Mouse (Mus musculus) stomach, postnatal 0 days (tissue): Measurements from ENCODE around the gene Shisa7. TPM values are rescaled to one million over a fixed set of nuclear protein-coding genes. Genes with fewer than 3 reads are reported as not detected.
A peak's percentile ranks its signal among the peaks of the same experiment; 100 is the strongest.

Source experiments
- ATAC-seq: fragments of 200-750 bp; cut with Nextera tagmentation; 2 replicates; pipeline ENCODE4 v1.8.0; 2017; ENCODE audit not compliant: low FRiP score, low TSS enrichment
- DNase-seq: peaks from one replicate; pipeline ENCODE4 v3.0.0-alpha.2; 2016; ENCODE audit warnings: low spot score
- H3K27ac ChIP-seq: fragments of 300-500 bp; sonication (generic); replicated peaks from 2 replicates; pipeline ENCODE4 v1.5.1; 2014; ENCODE audit warnings: mild to moderate bottlenecking, control low read depth
- H3K27me3 ChIP-seq: fragments of 300-500 bp; sonication (generic); 2 replicates; pipeline ENCODE4 v1.6.1; 2014; ENCODE audit warnings: low read length; ENCODE audit not compliant: control insufficient read depth, insufficient read depth
- H3K36me3 ChIP-seq: fragments of 300-500 bp; sonication (generic); 2 replicates; pipeline ENCODE4 v1.6.1; 2014; ENCODE audit warnings: low read length, mixed read lengths; ENCODE audit not compliant: control insufficient read depth, insufficient read depth
- H3K4me1 ChIP-seq: fragments of 300-500 bp; sonication (generic); replicated peaks from 2 replicates; pipeline ENCODE4 v1.6.1; 2014; ENCODE audit warnings: antibody characterized with exemption; ENCODE audit not compliant: control insufficient read depth, insufficient read depth
- H3K4me2 ChIP-seq: fragments of 300-500 bp; sonication (generic); replicated peaks from 2 replicates; pipeline ENCODE4 v1.6.1; 2014; ENCODE audit warnings: low read depth, mild to moderate bottlenecking, control low read depth, moderate library complexity
- H3K4me3 ChIP-seq: fragments of 300-500 bp; sonication (generic); 2 replicates; pipeline ENCODE4 v1.5.1; 2014; ENCODE audit warnings: low read depth, low read length, control low read depth
- H3K9ac ChIP-seq: fragments of 300-500 bp; sonication (generic); 2 replicates; pipeline ENCODE4 v1.6.1; 2014; ENCODE audit warnings: mild to moderate bottlenecking, low read length, control low read depth, mixed read lengths
- H3K9me3 ChIP-seq: fragments of 300-500 bp; sonication (generic); 2 replicates; pipeline ENCODE4 v1.6.1; 2016; ENCODE audit warnings: low read length; ENCODE audit not compliant: control insufficient read depth
- CTCF ChIP-seq: IDR thresholded peaks from 2 replicates; pipeline ENCODE4 v1.5.1; 2016; ENCODE audit warnings: antibody characterized with exemption, low read depth, mild to moderate bottlenecking, moderate library complexity
- EP300 ChIP-seq: optimal IDR thresholded peaks from 2 replicates; pipeline ENCODE3; 2016; ENCODE audit warnings: antibody characterized with exemption
- WGBS: fragments of 180-500 bp; shearing (Covaris S2); extraction: QIAGEN DNeasy Blood & Tissue Kit; methylation state at CpG from one replicate; pipeline ENCODE4 v1.1.7; 2014; 5-methylcytosine and 5-hydroxymethylcytosine counted together
- polyA plus RNA-seq: library from polyadenylated mRNA; unstranded; fragments of >200 nt; fragmentation: Nextera tagmentation; extraction: Ambion mirVana; gene quantifications from 2 replicates; pipeline ENCODE4 v1.2.1, GENCODE M21; 2015

Gene Shisa7
- polyA plus RNA-seq, 1 experiment from 2014 or later = 0.15 TPM

- TF ChIP-seq EP300 (no peak), CTCF (no peak)
- no peaks in the 10 kb centered on the region for H3K36me3 ChIP-seq
- no peak overlapping the region for H3K4me3 ChIP-seq
- no peak overlapping the region for H3K4me2 ChIP-seq
- H3K9me3 ChIP-seq = no peaks in the 10 kb centered on the region
- 28% methylated on average over 5 of the region's 5 CpGs for WGBS
- ATAC-seq (no peak), DNase-seq (no peak)
- no peak overlapping the region for H3K27ac ChIP-seq
- H3K4me1 ChIP-seq = 0 out of 2 replicates have a peak, but pooled peaks cover 3% of the 10 kb centered on the region
- no peak overlapping the region for H3K9ac ChIP-seq
- no peaks in the 10 kb centered on the region for H3K27me3 ChIP-seq
These were observed 64.6 kb downstream of the Shisa7 start for GRCm38 (mm10) chr7:4779921-4780320.

- no peak overlapping the region for H3K4me2 ChIP-seq
- no peak overlapping the region for H3K9ac ChIP-seq
These were observed 66.5 kb downstream of the Shisa7 start for GRCm38 (mm10) chr7:4777851-4778637.

GRCm38 (mm10) chr7:4776861-4777830, 67.3 kb downstream of the Shisa7 start:
- under 1% methylated on average over 29 of the region's 56 CpGs for WGBS
- Histone ChIP-seq H3K4me3 (peak overlapping the region; percentile 43), H3K9ac (peak overlapping the region; percentile 53), H3K36me3 (no peaks in the 10 kb centered on the region), H3K4me1 (0 out of 2 replicates have a peak, but pooled peaks cover 3% of the 10 kb centered on the region), H3K27ac (no peak overlapping the region), H3K27me3 (no peaks in the 10 kb centered on the region), H3K9me3 (no peaks in the 10 kb centered on the region), H3K4me2 (peak overlapping the region; percentile 70)
- DNase-seq (peak; percentile 69), ATAC-seq (peak; percentile 70)
- no peak for TF ChIP-seq EP300
- TF ChIP-seq CTCF = no peak

More at GRCm38 (mm10) chr7:4777851-4778637, 66.5 kb downstream of the Shisa7 start:
- Histone ChIP-seq H3K9me3 (no peaks in the 10 kb centered on the region), H3K4me1 (0 out of 2 replicates have a peak, but pooled peaks cover 3% of the 10 kb centered on the region), H3K27me3 (no peaks in the 10 kb centered on the region), H3K36me3 (no peaks in the 10 kb centered on the region), H3K27ac (no peak overlapping the region), H3K4me3 (no peak overlapping the region)
- WGBS = 5% methylated on average over 15 of the region's 20 CpGs
- TF ChIP-seq CTCF (no peak), EP300 (no peak)
- DNase-seq (no peak), ATAC-seq (no peak)

- Histone ChIP-seq H3K36me3 (no peaks in the 10 kb centered on the region), H3K27ac (no peak overlapping the region), H3K4me2 (no peak overlapping the region), H3K4me1 (0 out of 2 replicates have a peak, but pooled peaks cover 3% of the 10 kb centered on the region), H3K27me3 (no peaks in the 10 kb centered on the region), H3K9ac (no peak overlapping the region), H3K9me3 (no peaks in the 10 kb centered on the region), H3K4me3 (no peak overlapping the region)
- 41% methylated on average over 10 of the region's 10 CpGs for WGBS
- TF ChIP-seq EP300 (no peak), CTCF (no peak)
- DNase-seq = no peak
- no peak for ATAC-seq
These were observed 68.4 kb downstream of the Shisa7 start for GRCm38 (mm10) chr7:4776131-4776530.

Other genes starting within 250 kb of the Shisa7 start
- gene Ptprh, start 240.7 kb downstream of the Shisa7 start, polyA plus RNA-seq = 1.9 TPM in 2 replicates
- gene Tmem86b, start 213.3 kb downstream of the Shisa7 start, polyA plus RNA-seq = 0.22 and 0.23 TPM in 2 replicates
- 3.9 and 6.2 TPM in 2 replicates for gene Ppp6r1, start 185.7 kb downstream of the Shisa7 start, polyA plus RNA-seq
- 59.1 and 60.7 TPM in 2 replicates for gene Hspbp1, start 159.6 kb downstream of the Shisa7 start, polyA plus RNA-seq
- gene Brsk1, start 154.1 kb downstream of the Shisa7 start, polyA plus RNA-seq = 0.36 and 0.42 TPM in 2 replicates
- gene Tmem150b, start 119.4 kb downstream of the Shisa7 start, polyA plus RNA-seq = 2.2 and 2.4 TPM in 2 replicates
- 31.8 and 32.5 TPM in 2 replicates for gene Kmt5c, start 104.6 kb downstream of the Shisa7 start, polyA plus RNA-seq
- gene Cox6b2, start 91.6 kb downstream of the Shisa7 start, polyA plus RNA-seq = 43.1 and 46.5 TPM in 2 replicates
- gene Fam71e2, start 73.4 kb downstream of the Shisa7 start, polyA plus RNA-seq = not detected in 2 replicates
- gene Il11, start 61.8 kb downstream of the Shisa7 start, polyA plus RNA-seq = 0.42 and 0.65 TPM in 2 replicates
- 0.42 and 0.80 TPM in 2 replicates for gene Tmem190, start 61.8 kb downstream of the Shisa7 start, polyA plus RNA-seq
- 69.0 and 70.7 TPM in 2 replicates for gene Tmem238, start 55.0 kb downstream of the Shisa7 start, polyA plus RNA-seq
- gene Rpl28, start 51.8 kb downstream of the Shisa7 start, polyA plus RNA-seq = 322 and 359 TPM in 2 replicates
- 95.5 and 111 TPM in 2 replicates for gene Ube2s, start 32.1 kb downstream of the Shisa7 start, polyA plus RNA-seq
- gene Isoc2b, start 25.6 kb upstream of the Shisa7 start, polyA plus RNA-seq = 17.5 and 21.7 TPM in 2 replicates
- gene Isoc2a, start 32.5 kb upstream of the Shisa7 start, polyA plus RNA-seq = 0.56 and 0.67 TPM in 2 replicates
- gene Gm36210, start 61.8 kb upstream of the Shisa7 start, polyA plus RNA-seq = not detected in 2 replicates
- gene Zfp628, start 70.5 kb upstream of the Shisa7 start, polyA plus RNA-seq = 1.8 and 1.9 TPM in 2 replicates
- 2.3 and 2.5 TPM in 2 replicates for gene Nat14, start 77.3 kb upstream of the Shisa7 start, polyA plus RNA-seq
- 1.3 and 1.9 TPM in 2 replicates for gene Ssc5d, start 81.1 kb upstream of the Shisa7 start, polyA plus RNA-seq
- gene Sbk2, start 119.7 kb upstream of the Shisa7 start, polyA plus RNA-seq = 0.15 TPM in 1 of 2 replicates, not detected in the other
- 0.04 TPM in 1 of 2 replicates, not detected in the other for gene Sbk3, start 126.5 kb upstream of the Shisa7 start, polyA plus RNA-seq
- gene Zfp579, start 151.5 kb upstream of the Shisa7 start, polyA plus RNA-seq = 10.9 and 15.0 TPM in 2 replicates
- gene Zfp524, start 169.7 kb upstream of the Shisa7 start, polyA plus RNA-seq = 14.0 and 16.3 TPM in 2 replicates
- 14.9 and 17.8 TPM in 2 replicates for gene Fiz1, start 170.0 kb upstream of the Shisa7 start, polyA plus RNA-seq
- gene Gm44973, start 170.8 kb upstream of the Shisa7 start, polyA plus RNA-seq = 3.3 and 3.7 TPM in 2 replicates
- gene Zfp865, start 175.7 kb upstream of the Shisa7 start, polyA plus RNA-seq = 2.2 and 2.3 TPM in 2 replicates
- 13.6 and 14.6 TPM in 2 replicates for gene Ccdc106, start 175.9 kb upstream of the Shisa7 start, polyA plus RNA-seq
- not detected in 2 replicates for gene 4632433K11Rik, start 189.4 kb upstream of the Shisa7 start, polyA plus RNA-seq
- 4.1 and 4.3 TPM in 2 replicates for gene Zfp784, start 193.8 kb upstream of the Shisa7 start, polyA plus RNA-seq
- gene Zfp580, start 206.8 kb upstream of the Shisa7 start, polyA plus RNA-seq = 21.0 and 21.6 TPM in 2 replicates
- gene U2af2, start 217.4 kb upstream of the Shisa7 start, polyA plus RNA-seq = 49.2 and 50.1 TPM in 2 replicates
- 41.0 and 44.5 TPM in 2 replicates for gene Epn1, start 235.5 kb upstream of the Shisa7 start, polyA plus RNA-seq